Mouse (Mus musculus): ENCODE data around the gene Vipas39. TPM values are rescaled to one million over a fixed set of nuclear protein-coding genes. Genes with fewer than 3 reads are reported as not detected.

Gene Vipas39
- polyA plus RNA-seq, 1 experiment from 2014 or later: 65.6 TPM

DNA sequence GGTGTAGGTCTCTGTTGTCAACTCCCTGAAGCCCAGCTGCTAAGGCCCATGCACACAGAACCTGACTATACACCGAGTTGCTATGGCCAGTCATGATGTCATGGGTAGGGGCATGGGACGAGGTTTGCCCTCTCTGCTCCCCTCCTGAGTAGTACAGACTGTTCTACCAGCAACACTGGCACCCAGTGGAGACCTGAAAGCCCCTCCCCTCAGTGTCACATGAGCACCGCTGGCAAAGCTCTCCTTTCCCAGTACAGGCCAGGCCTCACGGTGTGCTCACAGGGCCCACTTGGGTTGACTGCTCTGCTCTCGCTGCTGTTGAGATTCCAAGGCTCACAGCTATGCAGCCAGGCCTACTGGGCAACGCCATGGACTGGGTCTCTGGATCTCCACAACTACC lies 27.9 kb upstream of the Vipas39 start:
- no peak overlapping the region for H3K9ac ChIP-seq (ENCODE audit: low read depth, low read length)
- no peak overlapping the region for H3K27ac ChIP-seq (ENCODE audit: low read depth, low read length)
- no peaks in the 10 kb centered on the region for H3K4me1 ChIP-seq (replicated peaks; ENCODE audit: control insufficient read depth, insufficient read depth, low read length)
- no peaks in the 10 kb centered on the region for H3K9me3 ChIP-seq (ENCODE audit: control insufficient read depth, low read length)
- ATAC-seq (ENCODE audit: low FRiP score): no peak
- no peak overlapping the region for H3K4me3 ChIP-seq (ENCODE audit: low read depth, low read length)
- no peak for DNase-seq (ENCODE audit: low spot score)
- no peak overlapping the region for H3K4me2 ChIP-seq (replicated peaks; ENCODE audit: low read depth, low read length)
- H3K27me3 ChIP-seq (ENCODE audit: control insufficient read depth, insufficient read depth, low read length): peaks cover 2% of the 10 kb centered on the region
- 67% methylated on average over 6 of the region's 6 CpGs for WGBS
- no peaks in the 10 kb centered on the region for H3K36me3 ChIP-seq (ENCODE audit: control insufficient read depth, insufficient read depth, low read length)

DNA sequence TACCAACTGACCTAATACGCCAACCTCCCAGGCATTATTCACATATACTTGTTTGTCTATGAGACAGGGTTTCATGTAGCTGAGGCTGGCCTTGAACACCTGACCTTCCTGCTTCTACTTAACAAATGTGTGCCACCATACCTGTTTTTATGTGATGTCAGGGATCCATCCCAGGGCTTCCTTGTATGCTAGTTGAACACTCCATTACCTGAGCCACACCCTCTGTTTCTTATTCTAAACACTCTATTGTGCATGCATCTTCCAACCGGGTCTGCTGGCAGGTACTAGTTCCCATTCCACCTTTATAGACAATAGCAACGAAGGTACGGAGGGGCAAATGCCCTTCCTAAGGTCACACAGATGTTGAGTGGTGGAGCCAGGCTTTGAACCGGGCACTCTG lies 23.0 kb upstream of the Vipas39 start:
- H3K36me3 ChIP-seq (ENCODE audit: control insufficient read depth, insufficient read depth, low read length): no peaks in the 10 kb centered on the region
- H3K9me3 ChIP-seq (ENCODE audit: control insufficient read depth, low read length): no peaks in the 10 kb centered on the region
- ATAC-seq (ENCODE audit: low FRiP score) (no peak), DNase-seq (ENCODE audit: low spot score) (no peak)
- 89% methylated on average over 5 of the region's 5 CpGs for WGBS
- no peaks in the 10 kb centered on the region for H3K27me3 ChIP-seq (ENCODE audit: control insufficient read depth, insufficient read depth, low read length)
- H3K4me3 ChIP-seq (ENCODE audit: low read depth, low read length): no peak overlapping the region
- H3K9ac ChIP-seq (ENCODE audit: low read depth, low read length): no peak overlapping the region
- no peak overlapping the region for H3K27ac ChIP-seq (ENCODE audit: low read depth, low read length)
- no peaks in the 10 kb centered on the region for H3K4me1 ChIP-seq (replicated peaks; ENCODE audit: control insufficient read depth, insufficient read depth, low read length)
- no peak overlapping the region for H3K4me2 ChIP-seq (replicated peaks; ENCODE audit: low read depth, low read length)

DNA sequence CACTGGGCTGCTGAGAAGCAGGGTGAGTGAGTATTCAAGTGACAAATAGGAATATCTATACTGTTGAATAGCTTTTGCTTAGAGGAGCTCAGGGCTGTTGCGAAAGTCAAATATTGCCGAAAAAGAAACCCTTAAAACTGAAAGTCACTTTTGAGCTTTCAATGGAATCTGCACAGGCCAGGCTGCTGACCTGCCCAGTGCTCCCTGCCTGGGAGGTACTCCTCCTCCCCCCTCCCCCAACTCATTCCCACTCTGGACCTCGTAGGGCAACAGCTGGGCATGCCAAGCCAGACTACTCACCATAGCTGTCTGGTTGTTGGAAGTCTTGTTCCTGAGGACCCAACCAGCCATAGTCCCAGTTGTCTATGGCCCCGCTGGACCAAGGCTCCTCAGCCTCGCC lies 18.7 kb upstream of the Vipas39 start:
- DNase-seq (ENCODE audit: low spot score) (no peak), ATAC-seq (ENCODE audit: low FRiP score) (no peak)
- no peaks in the 10 kb centered on the region for H3K36me3 ChIP-seq (ENCODE audit: control insufficient read depth, insufficient read depth, low read length)
- no peaks in the 10 kb centered on the region for H3K27me3 ChIP-seq (ENCODE audit: control insufficient read depth, insufficient read depth, low read length)
- no peaks in the 10 kb centered on the region for H3K4me1 ChIP-seq (replicated peaks; ENCODE audit: control insufficient read depth, insufficient read depth, low read length)
- H3K4me2 ChIP-seq (replicated peaks; ENCODE audit: low read depth, low read length): no peak overlapping the region
- H3K4me3 ChIP-seq (ENCODE audit: low read depth, low read length): no peak overlapping the region
- WGBS: 86% methylated on average over 5 of the region's 5 CpGs
- no peak overlapping the region for H3K27ac ChIP-seq (ENCODE audit: low read depth, low read length)
- no peaks in the 10 kb centered on the region for H3K9me3 ChIP-seq (ENCODE audit: control insufficient read depth, low read length)
- H3K9ac ChIP-seq (ENCODE audit: low read depth, low read length): no peak overlapping the region

DNA sequence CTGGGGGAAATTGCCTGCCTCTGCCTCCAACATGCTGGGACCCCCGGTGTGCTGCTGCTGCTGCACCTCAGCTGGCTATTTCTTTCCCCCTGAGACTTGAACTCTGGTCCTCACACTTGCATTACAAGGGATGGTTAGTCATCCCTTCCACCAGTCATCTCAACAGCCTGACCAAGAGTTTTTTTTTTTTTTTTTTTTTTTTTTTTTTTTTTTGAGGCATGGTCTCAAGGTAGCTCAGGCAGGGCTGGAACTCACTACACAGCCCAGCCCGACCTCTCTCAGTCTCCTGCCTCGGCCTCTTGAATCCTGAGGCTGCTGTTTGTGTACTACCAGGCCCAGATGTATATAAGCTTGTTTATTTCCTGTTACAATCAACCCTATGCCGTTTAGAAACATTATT lies 18.2 kb upstream of the Vipas39 start:
- 79% methylated on average over 4 of the region's 4 CpGs for WGBS
- Histone ChIP-seq H3K9ac (ENCODE audit: low read depth, low read length) (no peak overlapping the region), H3K36me3 (ENCODE audit: control insufficient read depth, insufficient read depth, low read length) (no peaks in the 10 kb centered on the region), H3K4me3 (ENCODE audit: low read depth, low read length) (no peak overlapping the region), H3K27ac (ENCODE audit: low read depth, low read length) (no peak overlapping the region), H3K4me1 (replicated peaks; ENCODE audit: control insufficient read depth, insufficient read depth, low read length) (no peaks in the 10 kb centered on the region), H3K9me3 (ENCODE audit: control insufficient read depth, low read length) (no peaks in the 10 kb centered on the region), H3K4me2 (replicated peaks; ENCODE audit: low read depth, low read length) (no peak overlapping the region), H3K27me3 (ENCODE audit: control insufficient read depth, insufficient read depth, low read length) (no peaks in the 10 kb centered on the region)
- DNase-seq (ENCODE audit: low spot score): no peak
- no peak for ATAC-seq (ENCODE audit: low FRiP score)

DNA sequence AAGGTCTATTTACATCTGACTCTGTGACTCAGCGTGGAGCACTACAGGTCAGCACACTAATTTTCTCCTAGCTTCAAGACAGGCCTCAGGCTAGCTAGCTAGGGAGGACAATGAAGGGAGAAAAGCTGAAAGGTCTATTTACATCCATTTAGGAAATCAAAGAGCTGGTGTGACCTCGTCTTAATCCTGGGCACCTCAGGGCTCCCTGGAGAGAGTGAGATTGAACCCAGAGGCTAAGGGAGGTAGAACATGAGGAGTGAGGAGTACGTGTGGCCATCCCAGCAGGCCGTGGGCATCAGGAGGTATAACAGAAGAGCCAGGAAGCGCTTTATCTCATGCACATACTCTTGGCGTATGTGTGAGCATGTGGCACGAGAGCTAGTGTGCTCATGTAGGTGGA lies 17.6 kb upstream of the Vipas39 start:
- no peak for DNase-seq (ENCODE audit: low spot score)
- H3K36me3 ChIP-seq (ENCODE audit: control insufficient read depth, insufficient read depth, low read length): no peaks in the 10 kb centered on the region
- no peaks in the 10 kb centered on the region for H3K9me3 ChIP-seq (ENCODE audit: control insufficient read depth, low read length)
- H3K27ac ChIP-seq (ENCODE audit: low read depth, low read length): no peak overlapping the region
- no peak overlapping the region for H3K4me2 ChIP-seq (replicated peaks; ENCODE audit: low read depth, low read length)
- no peak overlapping the region for H3K4me3 ChIP-seq (ENCODE audit: low read depth, low read length)
- H3K9ac ChIP-seq (ENCODE audit: low read depth, low read length): no peak overlapping the region
- ATAC-seq (ENCODE audit: low FRiP score): no peak
- no peaks in the 10 kb centered on the region for H3K4me1 ChIP-seq (replicated peaks; ENCODE audit: control insufficient read depth, insufficient read depth, low read length)
- no peaks in the 10 kb centered on the region for H3K27me3 ChIP-seq (ENCODE audit: control insufficient read depth, insufficient read depth, low read length)
- 62% methylated on average over 7 of the region's 7 CpGs for WGBS

DNA sequence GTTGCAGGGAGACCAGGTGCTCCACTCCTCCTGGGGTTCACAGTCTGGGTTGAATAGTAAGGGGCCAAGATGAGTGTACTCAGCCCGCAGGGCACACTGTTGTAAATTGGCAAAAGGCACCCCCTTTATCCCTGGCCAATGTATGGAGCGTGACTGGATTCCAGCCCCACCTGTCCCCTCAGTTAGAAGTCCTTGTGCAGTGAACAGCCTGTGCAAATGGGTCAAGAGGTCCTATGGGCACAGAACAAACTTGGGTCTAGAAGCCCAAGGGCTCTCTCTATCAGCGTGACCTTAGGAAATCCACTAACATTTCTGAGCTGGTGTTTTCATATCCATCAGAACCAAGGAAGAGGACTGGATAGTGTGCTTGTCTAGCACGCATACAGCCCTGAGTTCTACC lies 16.7 kb upstream of the Vipas39 start:
- Histone ChIP-seq H3K36me3 (ENCODE audit: control insufficient read depth, insufficient read depth, low read length) (no peaks in the 10 kb centered on the region), H3K27me3 (ENCODE audit: control insufficient read depth, insufficient read depth, low read length) (no peaks in the 10 kb centered on the region), H3K4me3 (ENCODE audit: low read depth, low read length) (no peak overlapping the region), H3K27ac (ENCODE audit: low read depth, low read length) (no peak overlapping the region), H3K4me2 (replicated peaks; ENCODE audit: low read depth, low read length) (no peak overlapping the region), H3K9ac (ENCODE audit: low read depth, low read length) (no peak overlapping the region), H3K4me1 (replicated peaks; ENCODE audit: control insufficient read depth, insufficient read depth, low read length) (no peaks in the 10 kb centered on the region), H3K9me3 (ENCODE audit: control insufficient read depth, low read length) (no peaks in the 10 kb centered on the region)
- DNase-seq (ENCODE audit: low spot score): no peak
- ATAC-seq (ENCODE audit: low FRiP score): no peak
- 92% methylated on average over 4 of the region's 4 CpGs for WGBS

DNA sequence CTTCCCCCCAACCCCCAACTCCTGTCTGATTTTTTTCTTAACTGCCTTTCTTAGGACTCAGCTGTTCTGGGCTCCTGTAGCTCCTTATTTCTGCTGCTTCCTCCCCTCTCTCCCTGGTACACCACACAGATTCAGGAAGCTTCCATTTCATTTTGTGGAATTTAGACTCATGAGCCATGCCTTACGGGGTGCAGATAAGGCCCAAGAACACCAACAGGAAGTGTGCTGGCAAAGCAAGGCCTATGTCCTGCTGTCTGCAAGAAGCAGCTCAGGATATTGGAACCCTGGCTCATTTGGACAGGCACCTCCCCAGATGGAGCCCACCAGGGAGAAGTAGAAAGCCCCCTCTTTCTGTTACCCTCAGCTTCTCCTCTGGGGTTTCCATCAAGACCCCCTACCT lies 15.7 kb upstream of the Vipas39 start:
- ATAC-seq (ENCODE audit: low FRiP score) (no peak), DNase-seq (ENCODE audit: low spot score) (no peak)
- Histone ChIP-seq H3K4me1 (replicated peaks; ENCODE audit: control insufficient read depth, insufficient read depth, low read length) (no peaks in the 10 kb centered on the region), H3K27ac (ENCODE audit: low read depth, low read length) (no peak overlapping the region), H3K4me3 (ENCODE audit: low read depth, low read length) (no peak overlapping the region), H3K4me2 (replicated peaks; ENCODE audit: low read depth, low read length) (no peak overlapping the region), H3K9me3 (ENCODE audit: control insufficient read depth, low read length) (no peaks in the 10 kb centered on the region), H3K27me3 (ENCODE audit: control insufficient read depth, insufficient read depth, low read length) (no peaks in the 10 kb centered on the region), H3K9ac (ENCODE audit: low read depth, low read length) (no peak overlapping the region), H3K36me3 (ENCODE audit: control insufficient read depth, insufficient read depth, low read length) (no peaks in the 10 kb centered on the region)
- 83% methylated on average over 1 of the region's 1 CpGs for WGBS

DNA sequence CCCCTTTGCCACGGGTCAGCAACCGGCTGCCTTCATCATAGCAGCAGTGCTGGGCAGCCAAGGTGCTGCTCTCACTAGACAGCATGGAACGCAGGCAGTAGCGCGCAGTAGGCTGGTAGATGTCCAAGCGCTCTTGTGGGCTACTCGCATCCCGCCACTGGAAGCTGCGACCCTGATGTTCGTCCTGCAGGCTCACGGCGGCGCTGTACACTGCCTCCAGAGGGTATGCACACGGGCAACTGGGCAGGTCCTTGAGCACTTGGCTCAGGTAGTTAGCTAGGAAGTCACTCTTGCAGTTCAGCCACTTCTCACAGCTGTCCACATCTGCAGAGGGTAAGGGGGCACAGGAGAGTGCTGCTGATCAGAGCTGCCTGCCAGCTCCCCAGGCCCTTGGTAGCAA lies 13.8 kb upstream of the Vipas39 start:
- H3K36me3 ChIP-seq (ENCODE audit: control insufficient read depth, insufficient read depth, low read length): no peaks in the 10 kb centered on the region
- H3K4me3 ChIP-seq (ENCODE audit: low read depth, low read length): no peak overlapping the region
- no peak overlapping the region for H3K4me2 ChIP-seq (replicated peaks; ENCODE audit: low read depth, low read length)
- ATAC-seq (ENCODE audit: low FRiP score): no peak
- H3K27ac ChIP-seq (ENCODE audit: low read depth, low read length): no peak overlapping the region
- no peaks in the 10 kb centered on the region for H3K9me3 ChIP-seq (ENCODE audit: control insufficient read depth, low read length)
- WGBS: 45% methylated on average over 14 of the region's 14 CpGs
- H3K27me3 ChIP-seq (ENCODE audit: control insufficient read depth, insufficient read depth, low read length): no peaks in the 10 kb centered on the region
- no peak for DNase-seq (ENCODE audit: low spot score)
- H3K9ac ChIP-seq (ENCODE audit: low read depth, low read length): no peak overlapping the region
- H3K4me1 ChIP-seq (replicated peaks; ENCODE audit: control insufficient read depth, insufficient read depth, low read length): no peaks in the 10 kb centered on the region

DNA sequence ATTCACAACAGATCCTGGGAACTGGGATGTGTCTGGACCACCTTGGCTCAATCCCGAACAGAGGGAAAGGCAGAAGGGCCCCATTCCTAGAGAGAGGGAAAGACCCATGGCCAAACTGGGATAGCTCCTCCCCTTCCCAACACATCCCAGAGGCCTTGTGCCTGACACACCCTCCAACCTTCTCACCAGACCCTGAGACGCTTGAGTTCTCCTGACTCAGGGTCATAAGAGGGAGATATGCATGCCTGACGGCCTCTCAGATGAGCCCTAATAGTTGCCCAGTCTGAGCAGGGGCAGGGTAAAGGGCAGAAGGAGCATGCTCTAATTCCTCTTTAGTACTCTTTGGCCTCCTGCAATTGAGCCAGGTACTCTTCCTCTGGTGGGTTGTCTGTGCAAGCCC lies 13.3 kb upstream of the Vipas39 start:
- Histone ChIP-seq H3K27ac (ENCODE audit: low read depth, low read length) (no peak overlapping the region), H3K4me2 (replicated peaks; ENCODE audit: low read depth, low read length) (no peak overlapping the region), H3K4me3 (ENCODE audit: low read depth, low read length) (no peak overlapping the region), H3K36me3 (ENCODE audit: control insufficient read depth, insufficient read depth, low read length) (peaks cover 4% of the 10 kb centered on the region; the same call in 1 of the 2 replicates), H3K4me1 (replicated peaks; ENCODE audit: control insufficient read depth, insufficient read depth, low read length) (no peaks in the 10 kb centered on the region), H3K9ac (ENCODE audit: low read depth, low read length) (no peak overlapping the region), H3K27me3 (ENCODE audit: control insufficient read depth, insufficient read depth, low read length) (no peaks in the 10 kb centered on the region), H3K9me3 (ENCODE audit: control insufficient read depth, low read length) (no peaks in the 10 kb centered on the region)
- ATAC-seq (ENCODE audit: low FRiP score) (peak; percentile 34; the same call in 1 of the 2 replicates), DNase-seq (ENCODE audit: low spot score) (no peak)
- WGBS: 69% methylated on average over 3 of the region's 3 CpGs

All from hindbrain, embryonic 11.5 days (tissue).